Mouse (Mus musculus) MEL (cell line): ENCODE data around the gene S100a13. TPM values are rescaled to one million over a fixed set of nuclear protein-coding genes. Genes with fewer than 3 reads are reported as not detected.

Experiments
- DNase-seq: peaks from one replicate; pipeline ENCODE4 v3.0.0; 2011; ENCODE audit warnings: low read depth, low spot score
- H3K27ac ChIP-seq: 2 replicates; pipeline ENCODE4 v1.5.1; 2012; ENCODE audit warnings: low read depth, mild to moderate bottlenecking, control low read depth, low read length, moderate library complexity; ENCODE audit not compliant: control insufficient read depth
- H3K27me3 ChIP-seq, 2 experiments: fragments of 150-350 bp in 1 of 2; sonication (generic) in 1 of 2; 2 replicates each; pipeline ENCODE4 v1.6.1; 2012; ENCODE audit warnings: low read length in 2 of 2, mild to moderate bottlenecking in 2 of 2, improper control_type of control experiment in 1 of 2, moderate library complexity in 1 of 2; ENCODE audit not compliant: insufficient read depth in 2 of 2, control insufficient read depth in 1 of 2
- H3K36me3 ChIP-seq, 2 experiments: 2 replicates each; pipeline ENCODE4 v1.6.1; 2012 to 2014; ENCODE audit warnings: low read length in 2 of 2, improper control_type of control experiment in 1 of 2, inconsistent platforms in 1 of 2, mild to moderate bottlenecking in 1 of 2; ENCODE audit not compliant: insufficient read depth in 2 of 2, control insufficient read depth in 1 of 2
- H3K4me1 ChIP-seq, 2 experiments: fragments of 150-350 bp in 1 of 2; sonication (generic) in 1 of 2; 2 replicates each; pipeline ENCODE4 v1.6.1; 2012; ENCODE audit warnings: low read length in 2 of 2, improper control_type of control experiment in 1 of 2, mild to moderate bottlenecking in 1 of 2; ENCODE audit not compliant: insufficient read depth in 2 of 2, control insufficient read depth in 1 of 2
- H3K4me3 ChIP-seq, 2 experiments: fragments of 150-350 bp in 1 of 2; sonication (generic) in 1 of 2; 2 replicates each; pipeline ENCODE4 v1.5.1; 2012; ENCODE audit warnings: low read depth in 2 of 2, low read length in 2 of 2, mild to moderate bottlenecking in 2 of 2, moderate library complexity in 2 of 2, control low read depth in 1 of 2, improper control_type of control experiment in 1 of 2; ENCODE audit not compliant: control insufficient read depth in 1 of 2, insufficient read depth in 1 of 2
- H3K79me2 ChIP-seq: 2 replicates; pipeline ENCODE4 v1.6.1; 2012; ENCODE audit warnings: mild to moderate bottlenecking, low read length, moderate library complexity; ENCODE audit not compliant: control insufficient read depth, poor library complexity, insufficient read depth
- H3K9ac ChIP-seq: 2 replicates; pipeline ENCODE4 v1.6.1; 2012; ENCODE audit warnings: low read depth, mild to moderate bottlenecking, control low read depth, low read length, moderate library complexity; ENCODE audit not compliant: control insufficient read depth, poor library complexity, severe bottlenecking
- H3K9me3 ChIP-seq: fragments of 150-350 bp; sonication (generic); replicated peaks from 2 replicates; pipeline ENCODE4 v1.6.1; 2012; ENCODE audit warnings: mild to moderate bottlenecking, low read length, improper control_type of control experiment, moderate library complexity; ENCODE audit not compliant: insufficient read depth
- CHD1 ChIP-seq: IDR thresholded peaks from 2 replicates; pipeline ENCODE4 v1.6.1; 2012; ENCODE audit warnings: low read depth, mild to moderate bottlenecking, inconsistent platforms, low read length, improper control_type of control experiment
- CHD2 ChIP-seq: IDR thresholded peaks from 2 replicates; pipeline ENCODE4 v1.6.1; 2011; ENCODE audit warnings: low read length, improper control_type of control experiment
- CTCF ChIP-seq, 3 experiments: IDR thresholded peaks in 2 of 3; conservative IDR thresholded peaks in 1 of 3; 2 replicates each; pipeline ENCODE4 v1.5.1; 2011 to 2012; ENCODE audit warnings: low read length in 3 of 3, low read depth in 2 of 3, mild to moderate bottlenecking in 2 of 3, improper control_type of control experiment in 1 of 3, inconsistent platforms in 1 of 3, mixed read lengths in 1 of 3, moderate library complexity in 1 of 3; ENCODE audit not compliant: control insufficient read depth in 1 of 3, insufficient read depth in 1 of 3, poor library complexity in 1 of 3, severe bottlenecking in 1 of 3
- E2F4 ChIP-seq: IDR thresholded peaks from 2 replicates; pipeline ENCODE4 v1.6.1; 2011; ENCODE audit warnings: low read depth, low read length, improper control_type of control experiment, borderline replicate concordance
- ELF1 ChIP-seq: IDR thresholded peaks from 2 replicates; pipeline ENCODE4 v1.6.1; 2014; ENCODE audit warnings: low read depth, mild to moderate bottlenecking, inconsistent platforms, low read length, improper control_type of control experiment, moderate library complexity
- EP300 ChIP-seq, 2 experiments: IDR thresholded peaks; 2 replicates each; pipeline ENCODE4 v1.6.1; 2011; ENCODE audit warnings: improper control_type of control experiment in 2 of 2, low read length in 2 of 2, low read depth in 1 of 2, mild to moderate bottlenecking in 1 of 2
- ETS1 ChIP-seq: IDR thresholded peaks from 2 replicates; pipeline ENCODE4 v1.6.1; 2012; ENCODE audit warnings: low read depth, mild to moderate bottlenecking, inconsistent platforms, low read length, improper control_type of control experiment, moderate library complexity
- GATA1 ChIP-seq: IDR thresholded peaks from 2 replicates; pipeline ENCODE4 v1.6.1; 2011; ENCODE audit warnings: low read depth, low read length, improper control_type of control experiment
- HCFC1 ChIP-seq: IDR thresholded peaks from 2 replicates; pipeline ENCODE4 v1.6.1; 2012; ENCODE audit warnings: low read depth, mild to moderate bottlenecking, inconsistent platforms, low read length, improper control_type of control experiment, moderate library complexity
- JUND ChIP-seq: IDR thresholded peaks from 2 replicates; pipeline ENCODE4 v1.6.1; 2011; ENCODE audit warnings: low read depth, mild to moderate bottlenecking, improper control_type of control experiment, low read length
- KAT2A ChIP-seq: conservative IDR thresholded peaks from 2 replicates; pipeline ENCODE4 v1.6.1; 2012; ENCODE audit warnings: low read depth, low read length, improper control_type of control experiment, inconsistent platforms
- MAX ChIP-seq: IDR thresholded peaks from 2 replicates; pipeline ENCODE4 v1.6.1; 2011; ENCODE audit warnings: low read length, improper control_type of control experiment
- MAZ ChIP-seq: IDR thresholded peaks from 2 replicates; pipeline ENCODE4 v1.6.1; 2012; ENCODE audit warnings: low read depth, mild to moderate bottlenecking, inconsistent platforms, low read length, improper control_type of control experiment
- MYB ChIP-seq: IDR thresholded peaks from 2 replicates; pipeline ENCODE4 v1.6.1; 2011; ENCODE audit warnings: mild to moderate bottlenecking, low read depth, low read length, improper control_type of control experiment
- MYC ChIP-seq: IDR thresholded peaks from 2 replicates; pipeline ENCODE4 v1.6.1; 2011; ENCODE audit warnings: low read depth, mild to moderate bottlenecking, low read length, improper control_type of control experiment, moderate library complexity
- NELFE ChIP-seq: IDR thresholded peaks from 2 replicates; pipeline ENCODE4 v1.6.1; 2011; ENCODE audit warnings: low read depth, low read length, improper control_type of control experiment
- NRF1 ChIP-seq: IDR thresholded peaks from 2 replicates; pipeline ENCODE4 v1.6.1; 2014; ENCODE audit warnings: low read depth, mild to moderate bottlenecking, inconsistent platforms, low read length, improper control_type of control experiment, moderate library complexity; ENCODE audit not compliant: poor library complexity, insufficient read depth, severe bottlenecking
- POLR2AphosphoS2 ChIP-seq: IDR thresholded peaks from 2 replicates; pipeline ENCODE4 v1.6.1; 2011; ENCODE audit warnings: low read length, improper control_type of control experiment
- POLR2AphosphoS5 ChIP-seq: IDR thresholded peaks from 2 replicates; pipeline ENCODE4 v1.6.1; 2012; ENCODE audit warnings: low read depth, borderline replicate concordance, mild to moderate bottlenecking, inconsistent platforms, low read length, moderate library complexity, mixed read lengths
- RAD21 ChIP-seq: IDR thresholded peaks from 2 replicates; pipeline ENCODE4 v1.6.1; 2011; ENCODE audit warnings: mild to moderate bottlenecking, low read depth, low read length, improper control_type of control experiment
- RCOR1 ChIP-seq: IDR thresholded peaks from 2 replicates; pipeline ENCODE4 v1.6.1; 2012; ENCODE audit warnings: low read depth, mild to moderate bottlenecking, inconsistent platforms, low read length, improper control_type of control experiment
- SIN3A ChIP-seq: IDR thresholded peaks from 2 replicates; pipeline ENCODE4 v1.6.1; 2012; ENCODE audit warnings: low read length, improper control_type of control experiment, inconsistent platforms
- SMC3 ChIP-seq: IDR thresholded peaks from 2 replicates; pipeline ENCODE4 v1.6.1; 2011; ENCODE audit warnings: low read depth, low read length, improper control_type of control experiment
- TAL1 ChIP-seq: IDR thresholded peaks from 2 replicates; pipeline ENCODE4 v1.6.1; 2012; ENCODE audit warnings: mild to moderate bottlenecking, inconsistent platforms, low read length, moderate library complexity, mixed read lengths
- TBP ChIP-seq: IDR thresholded peaks from 2 replicates; pipeline ENCODE4 v1.8.0; 2011; ENCODE audit warnings: low read depth, low read length, improper control_type of control experiment
- UBTF ChIP-seq: IDR thresholded peaks from 2 replicates; pipeline ENCODE4 v1.6.1; 2012; ENCODE audit warnings: low read depth, mild to moderate bottlenecking, inconsistent platforms, low read length, improper control_type of control experiment, moderate library complexity, borderline replicate concordance; ENCODE audit not compliant: insufficient read depth
- USF1 ChIP-seq: IDR thresholded peaks from 2 replicates; pipeline ENCODE4 v1.6.1; 2014; ENCODE audit warnings: low read depth, mild to moderate bottlenecking, inconsistent platforms, low read length, improper control_type of control experiment, moderate library complexity
- ZKSCAN1 ChIP-seq: IDR thresholded peaks from 2 replicates; pipeline ENCODE4 v1.6.1; 2012; ENCODE audit warnings: low read depth, mild to moderate bottlenecking, inconsistent platforms, low read length, improper control_type of control experiment, moderate library complexity
- ZMIZ1 ChIP-seq: IDR thresholded peaks from 2 replicates; pipeline ENCODE4 v1.6.1; 2012; ENCODE audit warnings: low read depth, mild to moderate bottlenecking, inconsistent platforms, low read length, improper control_type of control experiment, moderate library complexity
- ZNF384 ChIP-seq: IDR thresholded peaks from 2 replicates; pipeline ENCODE4 v1.6.1; 2012; ENCODE audit warnings: low read depth, mild to moderate bottlenecking, inconsistent platforms, low read length, improper control_type of control experiment
- polyA plus RNA-seq, 2 experiments: library from polyadenylated mRNA; stranded (reverse) in 1 of 2; unstranded in 1 of 2; fragments of >175 nt in 1 of 2; fragments of >200 nt in 1 of 2; gene quantifications; 2 replicates each; pipeline versions ENCODE4 v1.2.1 to v1.2.4; 2012; ENCODE audit warnings: low replicate concordance in 2 of 2, low read depth in 1 of 2; ENCODE audit not compliant: insufficient read length in 2 of 2, insufficient read depth in 1 of 2, missing spikeins in 1 of 2
- total RNA-seq: library from RNA; depleted of rRNA; stranded (reverse); fragments of 300-350 nt; gene quantifications from 2 replicates; pipeline ENCODE4 v1.2.3, GENCODE M21; 2012

The S100a13 gene
- total and polyA plus RNA-seq, 3 experiments, result 22.0 to 29.9 TPM; not detected in 1

DNA sequence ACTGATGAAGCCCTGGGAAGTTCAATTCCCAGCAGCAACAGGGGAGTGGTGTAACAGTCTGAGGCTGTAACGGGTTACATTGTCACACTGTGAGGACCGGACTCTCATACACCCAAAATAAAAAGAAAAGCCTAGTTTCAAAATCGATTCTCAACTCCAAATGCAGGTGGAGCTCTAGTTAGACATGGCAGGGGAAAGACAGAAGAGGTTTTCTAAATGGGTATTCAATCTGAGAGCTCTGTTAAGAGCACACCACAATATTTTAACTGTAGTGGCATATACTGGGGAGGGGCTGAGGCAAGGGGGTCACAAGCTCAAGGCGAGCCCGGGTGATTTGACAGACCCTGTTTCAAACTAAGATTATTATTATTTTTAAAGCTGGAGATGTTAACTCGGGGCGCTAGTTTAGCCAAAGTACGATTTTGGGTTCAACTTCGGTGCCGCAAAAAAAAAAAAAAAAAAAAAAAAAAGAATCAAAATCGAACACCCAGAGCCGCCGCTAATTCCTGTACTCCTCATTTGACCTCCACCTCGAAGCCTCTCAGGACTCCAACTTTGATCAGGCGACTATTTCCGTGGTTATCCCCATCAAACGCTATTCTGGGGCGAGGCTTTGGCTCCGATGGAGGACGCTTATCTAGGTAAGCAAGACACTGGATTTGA, 5.8 kb upstream of the S100a13 start:
- TF ChIP-seq SIN3A (no peak), RCOR1 (no peak), MAZ (no peak), GATA1 (no peak), CTCF (IDR thresholded peaks at IDR 0.05 in 2 of 3, conservative IDR thresholded peaks at IDR 0.05 in 1 of 3; ENCODE audit: control insufficient read depth in 1 of 3, insufficient read depth in 1 of 3, low read depth in 2 of 3, low read length in 3 of 3, poor library complexity in 1 of 3, severe bottlenecking in 1 of 3) (0 out of 6 replicates have a peak, but pooled peaks of 1 of the 3 experiments have one; percentile 11), MYB (no peak), UBTF (no peak), HCFC1 (no peak), MAX (no peak), ETS1 (no peak), POLR2AphosphoS2 (no peak), NRF1 (no peak), POLR2AphosphoS5 (no peak), KAT2A (no peak), ZNF384 (peak; percentile 69), TBP (peak; percentile 28), RAD21 (no peak), CHD1 (0 out of 2 replicates have a peak, but pooled peaks have one; percentile 60), CHD2 (no peak), ZMIZ1 (no peak), USF1 (no peak), SMC3 (peak; percentile 8; the same call in 1 of the 2 replicates), JUND (no peak), ELF1 (no peak), E2F4 (peak; percentile 19; the same call in 1 of the 2 replicates), ZKSCAN1 (no peak), NELFE (no peak), MYC (no peak), TAL1 (no peak), EP300 (IDR thresholded peaks at IDR 0.05; ENCODE audit: low read depth in 1 of 2, low read length in 2 of 2) (no peak)
- H3K36me3 ChIP-seq, result peaks cover 37 to 40% of the 10 kb centered on the region in 2 experiments
- peaks cover 27% of the 10 kb centered on the region for H3K79me2 ChIP-seq
- H3K4me3 ChIP-seq, result peak overlapping the region; percentile 83 to 93
- H3K9me3 ChIP-seq, result no peaks in the 10 kb centered on the region
- peak; percentile 52 for DNase-seq
- H3K9ac ChIP-seq, result peak overlapping the region; percentile 96
- no peaks in the 10 kb centered on the region for H3K27me3 ChIP-seq
- H3K27ac ChIP-seq, result peak overlapping the region; percentile 83
- H3K4me1 ChIP-seq, result peaks cover 2 to 18% of the 10 kb centered on the region in 2 experiments; a peak in 3 of 4 replicates
